Mouse (Mus musculus): Measurements from ENCODE around the gene Sall4. TPM values are rescaled to one million over a fixed set of nuclear protein-coding genes. Genes with fewer than 3 reads are reported as not detected.

Sall4 gene
- total and polyA plus RNA-seq, 3 experiments: not detected

DNA sequence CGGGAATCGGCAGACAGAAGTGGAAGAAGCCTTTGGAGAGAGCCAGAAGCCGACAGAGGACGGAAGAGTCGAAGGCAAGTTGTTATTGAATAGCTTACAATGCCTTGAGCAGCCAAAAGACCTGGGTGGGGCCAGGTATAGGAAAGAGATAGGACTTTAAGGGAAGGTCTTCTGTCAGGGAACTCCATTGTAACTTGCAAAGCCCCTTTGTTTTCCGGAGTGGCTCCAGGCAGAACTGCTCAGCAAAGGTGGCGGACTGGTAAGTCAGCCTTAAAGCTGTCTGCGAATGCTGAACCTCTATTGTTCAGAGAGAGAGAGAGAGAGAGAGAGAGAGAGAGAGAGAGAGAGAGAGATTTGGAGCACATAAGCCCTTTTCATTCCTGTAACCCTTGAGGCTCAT lies 1.5 kb upstream of the Sall4 start:
- Histone ChIP-seq H3K9ac (ENCODE audit: control insufficient read depth, low read depth, low read length, poor library complexity, severe bottlenecking) (no peak overlapping the region), H3K27me3 (ENCODE audit: control insufficient read depth in 1 of 2, insufficient read depth in 2 of 2, low read length in 2 of 2) (no peaks in the 10 kb centered on the region)

DNA sequence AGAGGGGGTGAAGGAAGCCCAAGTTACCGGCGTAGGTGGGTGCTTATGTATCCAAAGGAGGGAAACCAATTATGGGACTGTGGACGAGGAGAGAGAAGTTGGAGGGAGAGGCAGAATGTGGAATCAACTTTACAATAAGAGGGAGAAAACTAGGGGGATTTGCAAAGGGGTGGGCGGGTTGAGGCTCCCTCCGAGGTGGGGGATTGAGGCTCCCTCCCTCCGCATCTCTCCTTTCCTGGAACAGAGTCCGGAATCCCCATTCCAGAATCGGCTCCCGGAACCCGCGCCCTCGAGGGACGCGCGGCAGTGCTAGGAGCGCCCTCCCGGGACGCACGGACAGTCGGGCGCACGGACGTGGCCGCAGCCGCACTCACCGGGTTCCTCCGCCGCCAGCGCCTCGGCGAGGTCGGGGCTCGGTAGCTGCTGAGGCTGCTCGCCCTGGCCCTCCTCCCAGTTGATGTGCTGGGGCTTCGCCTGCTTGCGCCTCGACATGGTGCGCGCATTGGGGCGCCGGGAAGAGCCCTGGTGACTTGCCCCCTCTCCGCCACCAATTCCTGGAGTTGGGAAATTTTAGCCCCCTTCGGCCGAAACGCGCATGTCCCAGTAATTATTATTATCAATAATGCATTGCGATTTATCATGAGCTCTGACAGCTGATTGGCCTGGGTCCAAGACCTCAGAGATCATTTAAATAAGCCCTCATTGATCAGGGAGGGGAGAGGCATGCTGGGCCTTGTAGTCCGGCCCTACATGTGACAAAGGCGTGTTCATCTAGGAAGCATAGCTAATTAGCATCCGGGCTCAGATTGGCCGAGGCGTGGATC lies 993 bp downstream of the Sall4 start:
- no peak overlapping the region for H3K9ac ChIP-seq (ENCODE audit: control insufficient read depth, low read depth, low read length, poor library complexity, severe bottlenecking)
- no peak for DNase-seq (ENCODE audit: low read depth, low spot score)
- H3K4me3 ChIP-seq (ENCODE audit: control insufficient read depth in 1 of 2, insufficient read depth in 1 of 2, low read depth in 2 of 2, low read length in 2 of 2): no peak overlapping the region
- no peak overlapping the region for H3K27ac ChIP-seq (ENCODE audit: control insufficient read depth, low read depth, low read length)
- H3K36me3 ChIP-seq (ENCODE audit: control insufficient read depth in 1 of 2, insufficient read depth in 2 of 2, low read length in 2 of 2): no peaks in the 10 kb centered on the region
- TF ChIP-seq TCF12 (IDR thresholded peaks at IDR 0.05; ENCODE audit: low read depth, low read length) (no peak), BHLHE40 (IDR thresholded peaks at IDR 0.05; ENCODE audit: borderline replicate concordance, low read depth, low read length) (no peak), CHD1 (IDR thresholded peaks at IDR 0.05; ENCODE audit: low read depth, low read length) (no peak), MAX (IDR thresholded peaks at IDR 0.05; ENCODE audit: low read length) (no peak), MAZ (IDR thresholded peaks at IDR 0.05; ENCODE audit: low read depth, low read length) (no peak), EP300 (IDR thresholded peaks at IDR 0.05; ENCODE audit: low read depth in 1 of 2, low read length in 2 of 2) (no peak)
- H3K9me3 ChIP-seq (replicated peaks; ENCODE audit: insufficient read depth, low read length): no peaks in the 10 kb centered on the region
- H3K4me1 ChIP-seq (ENCODE audit: control insufficient read depth in 1 of 2, insufficient read depth in 2 of 2, low read length in 2 of 2): no peaks in the 10 kb centered on the region
- H3K27me3 ChIP-seq (ENCODE audit: control insufficient read depth in 1 of 2, insufficient read depth in 2 of 2, low read length in 2 of 2): no peaks in the 10 kb centered on the region
- no peaks in the 10 kb centered on the region for H3K79me2 ChIP-seq (ENCODE audit: control insufficient read depth, insufficient read depth, low read length, poor library complexity)

More for the DNA sequence above, 1.5 kb upstream of the Sall4 start:
- no peaks in the 10 kb centered on the region for H3K36me3 ChIP-seq (ENCODE audit: control insufficient read depth in 1 of 2, insufficient read depth in 2 of 2, low read length in 2 of 2)
- H3K4me1 ChIP-seq (ENCODE audit: control insufficient read depth in 1 of 2, insufficient read depth in 2 of 2, low read length in 2 of 2): no peaks in the 10 kb centered on the region
- TF ChIP-seq USF1 (IDR thresholded peaks at IDR 0.05; ENCODE audit: low read depth, low read length) (no peak), JUND (IDR thresholded peaks at IDR 0.05; ENCODE audit: low read depth, low read length) (no peak), TBP (IDR thresholded peaks at IDR 0.05; ENCODE audit: low read depth, low read length) (no peak), ETS1 (IDR thresholded peaks at IDR 0.05; ENCODE audit: low read depth, low read length) (no peak), UBTF (IDR thresholded peaks at IDR 0.05; ENCODE audit: borderline replicate concordance, insufficient read depth, low read depth, low read length) (no peak), GABPA (IDR thresholded peaks at IDR 0.05; ENCODE audit: low read depth, low read length) (no peak), HCFC1 (IDR thresholded peaks at IDR 0.05; ENCODE audit: low read depth, low read length) (no peak), EP300 (IDR thresholded peaks at IDR 0.05; ENCODE audit: low read depth in 1 of 2, low read length in 2 of 2) (no peak), ZNF384 (IDR thresholded peaks at IDR 0.05; ENCODE audit: low read depth, low read length) (no peak), MEF2A (IDR thresholded peaks at IDR 0.05; ENCODE audit: extremely low read depth, insufficient replicate concordance, low read depth, low read length, poor library complexity, severe bottlenecking) (no peak)
- DNase-seq (ENCODE audit: low read depth, low spot score): no peak
- H3K27ac ChIP-seq (ENCODE audit: control insufficient read depth, low read depth, low read length): no peak overlapping the region
- H3K79me2 ChIP-seq (ENCODE audit: control insufficient read depth, insufficient read depth, low read length, poor library complexity): no peaks in the 10 kb centered on the region
- H3K9me3 ChIP-seq (replicated peaks; ENCODE audit: insufficient read depth, low read length): no peaks in the 10 kb centered on the region
- H3K4me3 ChIP-seq (ENCODE audit: control insufficient read depth in 1 of 2, insufficient read depth in 1 of 2, low read depth in 2 of 2, low read length in 2 of 2): no peak overlapping the region

Data from MEL (cell line).